Mouse (Mus musculus) erythroblast, embryonic 14.5 days (primary cell): Measurements from ENCODE around the gene Peli2.

Source experiments
- GATA1 ChIP-seq: IDR thresholded peaks from 2 replicates; pipeline ENCODE4 v1.6.1; 2012; ENCODE audit warnings: low read length, inconsistent platforms, mixed read lengths
- TAL1 ChIP-seq: IDR thresholded peaks from 3 replicates; pipeline ENCODE4 v1.6.1; 2012; ENCODE audit warnings: low read length, inconsistent platforms, mixed read lengths

DNA sequence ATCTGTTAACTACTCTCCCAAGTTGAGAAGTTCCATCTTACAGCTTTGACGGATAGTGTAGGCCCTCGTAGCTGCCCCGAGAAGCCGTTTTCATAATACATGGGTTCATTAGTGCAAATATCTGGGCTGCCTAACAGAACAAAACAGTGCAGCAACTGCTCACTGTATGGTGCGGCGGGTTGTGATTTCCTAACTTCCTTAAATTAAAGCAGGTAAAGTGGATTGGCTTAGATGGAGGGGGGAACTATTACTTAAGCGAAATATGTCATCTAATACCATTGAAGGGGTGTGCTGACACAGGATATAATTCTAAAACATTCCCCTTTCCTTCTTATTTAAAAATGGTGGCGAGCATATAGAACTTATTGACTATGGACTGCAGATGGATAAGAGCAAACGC is 101.4 kb downstream of the Peli2 start:
- TF ChIP-seq GATA1 (no peak), TAL1 (no peak)
